Mouse (Mus musculus) central nervous system, embryonic 14 days (tissue): ENCODE measurements around the gene Rsl24d1. TPM values are rescaled to one million over a fixed set of nuclear protein-coding genes. Genes with fewer than 3 reads are reported as not detected.

Source experiments
- polyA plus RNA-seq: library from polyadenylated mRNA; depleted of rRNA; stranded (reverse); fragments of >200 nt; gene quantifications from 2 replicates; pipeline ENCODE4 v1.2.3, GENCODE M21; 2012; rRNA removed

Rsl24d1 gene
- 66.7 and 69.3 TPM in 2 replicates for polyA plus RNA-seq

GRCm38 (mm10) chr9:73112919-73113906 is at the start of gene Rsl24d1:
Rsl24d1 (plus strand) TSS chr9:73113426.

GRCm38 (mm10) chr9:73101536-73101935 is 11.7 kb upstream of the Rsl24d1 start, which contains the start of gene Khdc3:
Khdc3 (plus strand) TSS chr9:73101836.

GRCm38 (mm10) chr9:73102181-73102580 is 11.0 kb upstream of the Rsl24d1 start, which contains the start of gene Gm20509:
Gm20509 (plus strand) TSS chr9:73102470.

Other genes starting within 250 kb of the Rsl24d1 start
- gene Pygo1, start 187.8 kb upstream of the Rsl24d1 start, polyA plus RNA-seq, result 12.8 and 13.3 TPM in 2 replicates
- gene Dyx1c1, start 154.6 kb upstream of the Rsl24d1 start, polyA plus RNA-seq, result 2.5 TPM in 2 replicates
- gene Gm44503, start 154.6 kb upstream of the Rsl24d1 start, polyA plus RNA-seq, result not detected in 2 replicates
- 19.4 and 25.0 TPM in 2 replicates for gene Ccpg1os, start 128.0 kb upstream of the Rsl24d1 start, polyA plus RNA-seq
- gene Ccpg1, start 128.0 kb upstream of the Rsl24d1 start, polyA plus RNA-seq, result 22.6 and 24.6 TPM in 2 replicates
- 14.4 and 17.5 TPM in 2 replicates for gene Pigb, start 73.0 kb upstream of the Rsl24d1 start, polyA plus RNA-seq
- 1.5 and 2.7 TPM in 2 replicates for gene Rab27a, start 68.6 kb upstream of the Rsl24d1 start, polyA plus RNA-seq
- 0.06 TPM in 1 of 2 replicates, not detected in the other for gene Khdc3, start 11.6 kb upstream of the Rsl24d1 start, polyA plus RNA-seq
- gene Gm20509, start 11.0 kb upstream of the Rsl24d1 start, polyA plus RNA-seq, result not detected in 2 replicates